Mouse (Mus musculus): ENCODE results near the gene Clstn1. TPM values are rescaled to one million over a fixed set of nuclear protein-coding genes. Genes with fewer than 3 reads are reported as not detected.

Gene Clstn1
- polyA plus RNA-seq, 1 experiment: 1.4 TPM

GRCm38 (mm10) chr4:149623711-149624110, 37.4 kb downstream of the Clstn1 start:
- no peak overlapping the region for H3K4me3 ChIP-seq (ENCODE audit: insufficient read depth, low read length)
- no peak overlapping the region for H3K27ac ChIP-seq (ENCODE audit: insufficient read depth, low read depth, low read length)
- H3K4me1 ChIP-seq (ENCODE audit: control insufficient read depth, insufficient read depth, low read length): no peaks in the 10 kb centered on the region
- TF ChIP-seq CTCF (IDR thresholded peaks at IDR 0.05; ENCODE audit: low read depth, low read length) (no peak), POLR2A (IDR thresholded peaks at IDR 0.05; ENCODE audit: borderline replicate concordance, low read depth, low read length) (no peak)

DNA sequence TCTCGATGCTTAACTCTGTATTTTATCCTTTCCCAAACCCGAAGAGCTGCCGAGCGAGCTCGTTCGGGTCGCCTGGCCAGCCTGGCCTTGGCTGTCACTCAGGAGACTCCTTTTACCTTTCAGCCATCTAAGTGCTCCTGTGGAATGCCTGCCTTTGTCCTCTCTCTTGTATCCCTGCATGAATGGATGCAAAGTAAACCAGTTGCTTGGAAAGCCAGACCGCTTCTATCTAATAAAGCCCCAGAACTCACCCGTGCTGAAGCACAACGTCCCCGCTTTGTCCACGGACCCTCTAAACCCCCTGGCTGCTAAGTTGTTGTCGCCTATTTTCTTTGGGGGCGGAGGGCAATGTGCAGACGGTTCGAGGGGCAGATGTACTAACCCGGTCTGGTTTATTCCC, 40.5 kb downstream of the Clstn1 start:
- no peak for TF ChIP-seq POLR2A (IDR thresholded peaks at IDR 0.05; ENCODE audit: borderline replicate concordance, low read depth, low read length)
- TF ChIP-seq CTCF (IDR thresholded peaks at IDR 0.05; ENCODE audit: low read depth, low read length): no peak
- H3K4me3 ChIP-seq (ENCODE audit: insufficient read depth, low read length): no peak overlapping the region

DNA sequence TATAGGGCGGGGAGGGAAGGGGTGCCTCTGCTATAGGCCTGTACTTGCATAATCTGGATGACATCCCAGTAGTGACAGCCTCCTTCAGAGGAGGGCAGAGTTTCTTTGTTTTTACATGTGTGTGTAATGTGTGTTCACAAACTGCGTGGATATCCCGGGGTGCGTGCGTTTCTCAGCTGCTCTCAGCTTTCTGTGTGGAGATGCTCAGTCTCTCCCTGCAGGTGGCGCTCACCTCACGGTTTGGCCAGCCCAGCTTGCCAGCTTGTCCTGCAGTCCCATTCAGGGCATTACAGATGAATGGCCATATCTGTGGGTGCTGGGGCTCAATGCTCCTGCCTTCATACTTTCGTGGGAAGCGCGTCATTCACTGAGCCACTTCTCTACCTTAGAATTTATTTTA, 42.1 kb downstream of the Clstn1 start:
- H3K4me1 ChIP-seq (ENCODE audit: control insufficient read depth, insufficient read depth, low read length): peaks cover 12% of the 10 kb centered on the region
- H3K27ac ChIP-seq (ENCODE audit: insufficient read depth, low read depth, low read length): no peak overlapping the region
- no peak overlapping the region for H3K4me3 ChIP-seq (ENCODE audit: insufficient read depth, low read length)
- no peak for TF ChIP-seq POLR2A (IDR thresholded peaks at IDR 0.05; ENCODE audit: borderline replicate concordance, low read depth, low read length)
- peak; percentile 65; the same call in 1 of the 2 replicates for TF ChIP-seq CTCF (IDR thresholded peaks at IDR 0.05; ENCODE audit: low read depth, low read length)

More for the DNA sequence above, 40.5 kb downstream of the Clstn1 start:
- peaks cover 4% of the 10 kb centered on the region; the same call in 1 of the 2 replicates for H3K4me1 ChIP-seq (ENCODE audit: control insufficient read depth, insufficient read depth, low read length)
- no peak overlapping the region for H3K27ac ChIP-seq (ENCODE audit: insufficient read depth, low read depth, low read length)

- H3K4me1 ChIP-seq (ENCODE audit: control insufficient read depth, insufficient read depth, low read length): peaks cover 12% of the 10 kb centered on the region
- no peak overlapping the region for H3K27ac ChIP-seq (ENCODE audit: insufficient read depth, low read depth, low read length)
- no peak overlapping the region for H3K4me3 ChIP-seq (ENCODE audit: insufficient read depth, low read length)
- TF ChIP-seq POLR2A (IDR thresholded peaks at IDR 0.05; ENCODE audit: borderline replicate concordance, low read depth, low read length): no peak
- TF ChIP-seq CTCF (IDR thresholded peaks at IDR 0.05; ENCODE audit: low read depth, low read length): no peak
Observed at GRCm38 (mm10) chr4:149628810-149629209, 42.5 kb downstream of the Clstn1 start.

GRCm38 (mm10) chr4:149632670-149633307, 46.5 kb downstream of the Clstn1 start:
- Histone ChIP-seq H3K4me1 (ENCODE audit: control insufficient read depth, insufficient read depth, low read length) (peaks cover 27% of the 10 kb centered on the region), H3K27ac (ENCODE audit: insufficient read depth, low read depth, low read length) (no peak overlapping the region), H3K4me3 (ENCODE audit: insufficient read depth, low read length) (no peak overlapping the region)
- no peak for TF ChIP-seq CTCF (IDR thresholded peaks at IDR 0.05; ENCODE audit: low read depth, low read length)
- no peak for TF ChIP-seq POLR2A (IDR thresholded peaks at IDR 0.05; ENCODE audit: borderline replicate concordance, low read depth, low read length)

DNA sequence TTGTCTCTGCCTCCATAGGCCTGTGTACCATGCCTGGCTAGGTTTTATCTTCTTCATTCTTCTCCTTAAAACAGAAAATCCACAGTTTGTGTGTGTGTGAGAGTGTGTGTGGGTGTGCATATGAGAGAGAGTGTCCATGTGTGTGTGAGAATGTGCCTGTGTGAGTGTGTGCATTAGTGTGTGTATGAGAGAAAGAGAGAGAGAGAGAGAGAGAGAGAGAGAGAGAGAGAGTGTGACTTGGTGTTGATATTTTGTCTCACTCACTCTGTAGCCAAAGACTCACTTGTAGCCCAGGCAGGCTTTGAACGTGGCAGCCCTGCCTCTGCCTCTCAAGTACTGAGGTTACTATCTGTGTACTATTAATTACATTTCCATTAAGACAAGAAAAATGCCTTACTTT, 47.9 kb downstream of the Clstn1 start:
- TF ChIP-seq CTCF (IDR thresholded peaks at IDR 0.05; ENCODE audit: low read depth, low read length): no peak
- TF ChIP-seq POLR2A (IDR thresholded peaks at IDR 0.05; ENCODE audit: borderline replicate concordance, low read depth, low read length): no peak
- Histone ChIP-seq H3K4me1 (ENCODE audit: control insufficient read depth, insufficient read depth, low read length) (peaks cover 35% of the 10 kb centered on the region), H3K27ac (ENCODE audit: insufficient read depth, low read depth, low read length) (no peak overlapping the region), H3K4me3 (ENCODE audit: insufficient read depth, low read length) (no peak overlapping the region)

DNA sequence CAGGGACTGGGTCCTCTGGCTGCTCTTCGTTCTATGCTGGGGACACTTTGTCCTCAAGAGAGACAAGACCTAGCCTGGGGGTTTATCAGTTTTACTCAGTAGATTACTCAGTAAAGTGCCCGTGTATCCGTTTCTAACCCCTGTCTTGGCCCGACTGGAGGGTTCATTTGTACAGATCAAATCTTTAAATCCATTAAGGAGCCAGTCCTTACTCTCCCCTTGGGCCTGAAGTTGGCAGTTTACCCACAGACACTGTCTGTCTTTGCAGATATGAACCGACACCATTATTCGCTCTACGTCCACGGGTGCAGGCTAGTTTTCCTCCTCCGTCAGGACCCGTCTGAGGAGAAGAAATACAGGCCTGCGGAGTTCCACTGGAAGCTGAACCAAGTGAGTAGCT, 48.7 kb downstream of the Clstn1 start:
- Histone ChIP-seq H3K27ac (ENCODE audit: insufficient read depth, low read depth, low read length) (no peak overlapping the region), H3K4me3 (ENCODE audit: insufficient read depth, low read length) (no peak overlapping the region), H3K4me1 (ENCODE audit: control insufficient read depth, insufficient read depth, low read length) (peaks cover 35% of the 10 kb centered on the region)
- TF ChIP-seq POLR2A (IDR thresholded peaks at IDR 0.05; ENCODE audit: borderline replicate concordance, low read depth, low read length) (no peak), CTCF (IDR thresholded peaks at IDR 0.05; ENCODE audit: low read depth, low read length) (no peak)

- TF ChIP-seq CTCF (IDR thresholded peaks at IDR 0.05; ENCODE audit: low read depth, low read length) (no peak), POLR2A (IDR thresholded peaks at IDR 0.05; ENCODE audit: borderline replicate concordance, low read depth, low read length) (no peak)
- Histone ChIP-seq H3K27ac (ENCODE audit: insufficient read depth, low read depth, low read length) (no peak overlapping the region), H3K4me1 (ENCODE audit: control insufficient read depth, insufficient read depth, low read length) (peaks cover 35% of the 10 kb centered on the region), H3K4me3 (ENCODE audit: insufficient read depth, low read length) (no peak overlapping the region)
Observed at GRCm38 (mm10) chr4:149635915-149636415, 49.7 kb downstream of the Clstn1 start.

DNA sequence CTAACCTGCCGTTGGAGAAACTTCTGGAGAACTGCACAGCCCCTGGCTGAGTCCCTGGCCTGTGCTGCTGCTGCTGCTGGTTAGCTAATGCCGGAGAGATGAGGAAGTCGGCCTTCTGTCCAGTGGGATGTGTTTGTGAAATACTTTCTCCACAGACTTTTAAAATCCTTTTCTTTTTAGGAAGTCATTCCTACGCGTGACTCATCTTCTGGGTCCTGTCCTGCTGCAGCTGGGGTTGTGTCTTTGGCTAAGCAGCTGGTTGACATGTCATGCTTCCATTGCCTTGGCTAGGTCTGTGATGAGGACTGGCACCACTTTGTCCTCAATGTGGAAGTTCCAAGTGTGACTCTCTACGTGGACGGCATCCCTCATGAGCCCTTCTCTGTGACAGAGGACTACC, 51.7 kb downstream of the Clstn1 start:
- TF ChIP-seq CTCF (IDR thresholded peaks at IDR 0.05; ENCODE audit: low read depth, low read length): no peak
- no peak for TF ChIP-seq POLR2A (IDR thresholded peaks at IDR 0.05; ENCODE audit: borderline replicate concordance, low read depth, low read length)
- Histone ChIP-seq H3K4me1 (ENCODE audit: control insufficient read depth, insufficient read depth, low read length) (peaks cover 31% of the 10 kb centered on the region), H3K4me3 (ENCODE audit: insufficient read depth, low read length) (no peak overlapping the region), H3K27ac (ENCODE audit: insufficient read depth, low read depth, low read length) (peak overlapping the region; percentile 60)

GRCm38 (mm10) chr4:149640831-149641230, 54.6 kb downstream of the Clstn1 start:
- H3K4me1 ChIP-seq (ENCODE audit: control insufficient read depth, insufficient read depth, low read length): peaks cover 30% of the 10 kb centered on the region
- no peak overlapping the region for H3K4me3 ChIP-seq (ENCODE audit: insufficient read depth, low read length)
- no peak overlapping the region for H3K27ac ChIP-seq (ENCODE audit: insufficient read depth, low read depth, low read length)
- TF ChIP-seq POLR2A (IDR thresholded peaks at IDR 0.05; ENCODE audit: borderline replicate concordance, low read depth, low read length): no peak
- no peak for TF ChIP-seq CTCF (IDR thresholded peaks at IDR 0.05; ENCODE audit: low read depth, low read length)
